In the genomic region with DNA sequence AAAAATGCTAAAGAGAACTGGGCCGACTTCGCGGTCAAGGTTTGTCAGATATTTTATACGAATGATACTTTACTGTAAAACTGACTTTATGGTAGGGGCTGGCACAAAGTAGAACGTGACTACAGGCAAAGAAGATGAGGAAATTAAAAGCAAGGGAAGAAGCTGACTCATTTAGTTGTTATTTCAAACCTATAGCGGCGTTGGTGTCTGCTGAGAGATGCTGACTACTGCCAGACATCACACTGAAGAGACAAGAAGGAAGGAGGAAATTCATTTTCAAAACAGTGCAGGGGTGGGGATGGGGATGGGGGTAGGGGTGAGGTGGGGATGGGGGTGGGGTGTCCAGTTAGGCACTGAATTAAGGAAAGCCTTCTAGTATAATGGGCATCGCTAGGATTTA, we compare ENCODE assay signal across 11 mouse cellular contexts. TPM values are rescaled to one million over a fixed set of nuclear protein-coding genes. Genes with fewer than 3 reads are reported as not detected.
DNase-seq lines count a peak whose midpoint lies in the region; ATAC-seq lines count a peak whose summit lies in the region.
"Had no signal": no experiment of that assay in that cellular context is flagged by ENCODE, and none has a peak within 500 bp of the region (broad histone marks: within the 10 kb centered on the region; RNA-seq: fewer than 3 reads in every experiment).

No protein-coding gene starts in this region.

- no peak overlapping the region for H3K9ac ChIP-seq in limb, embryonic 15.5 days
- no peak overlapping the region for H3K9ac ChIP-seq in stomach, embryonic 16.5 days (ENCODE audit: low read length)

- intact Hi-C loops in heart, postnatal 14 days (cut with DNase I) = loop anchor here (10.0 kb wide), 2 partner anchors 757 to 967 kb away; no protein-coding TSS in a partner anchor
- intact Hi-C loops in gastrocnemius, postnatal 14 days (cut with DNase I; ENCODE audit: low total_unique reads) = no loop called here

- no peaks in the 10 kb centered on the region for H3K36me3 ChIP-seq in heart, embryonic 10.5 days
- H3K36me3 ChIP-seq in limb, embryonic 15.5 days = no peaks in the 10 kb centered on the region
- H3K36me3 ChIP-seq in stomach, embryonic 16.5 days (ENCODE audit: control insufficient read depth, insufficient read depth, low read length) = no peaks in the 10 kb centered on the region

- H3K4me3 ChIP-seq in heart, embryonic 10.5 days = peak overlapping the region; percentile 80
- H3K4me3 ChIP-seq in limb, embryonic 15.5 days = no peak overlapping the region
- no peak overlapping the region for H3K4me3 ChIP-seq in stomach, embryonic 16.5 days (replicated peaks; ENCODE audit: low read length)

- peaks cover 25% of the 10 kb centered on the region for H3K4me1 ChIP-seq in heart, embryonic 10.5 days
- peaks cover 28% of the 10 kb centered on the region for H3K4me1 ChIP-seq in limb, embryonic 15.5 days
- H3K4me1 ChIP-seq in stomach, embryonic 16.5 days (ENCODE audit: control insufficient read depth, insufficient read depth, low read length) = peaks cover 18% of the 10 kb centered on the region; the same call in 1 of the 2 replicates

- no peak for DNase-seq in heart, embryonic 10.5 days (ENCODE audit: low spot score)
- no peak for DNase-seq in heart, postnatal 14 days
- DNase-seq in right cerebral cortex, adult 18-20 months = peak; percentile 32
- no peak for DNase-seq in right cerebral cortex, postnatal 14 days
- no peak for DNase-seq in cerebellum, postnatal 4 days (ENCODE audit: low spot score in 2 of 2)
- DNase-seq in gastrocnemius, postnatal 14 days = no peak
- DNase-seq: cerebellum, postnatal 10 days; gastrocnemius, postnatal 36 days; thymus, postnatal 4 days had no signal

- WGBS in heart, embryonic 10.5 days = 52% methylated on average over 8 of the region's 8 CpGs
- WGBS in limb, embryonic 15.5 days = 33% methylated on average over 8 of the region's 8 CpGs
- WGBS in stomach, embryonic 16.5 days = 63% methylated on average over 8 of the region's 8 CpGs

- no peak for ATAC-seq in limb, embryonic 15.5 days (ENCODE audit: insufficient number of reproducible peaks, low FRiP score, low TSS enrichment, low read depth)
- no peak for ATAC-seq in stomach, embryonic 16.5 days (ENCODE audit: insufficient read depth, low FRiP score)

- peaks cover 11% of the 10 kb centered on the region for H3K27me3 ChIP-seq in heart, embryonic 10.5 days (ENCODE audit: insufficient read depth, poor library complexity, severe bottlenecking)
- H3K27me3 ChIP-seq in limb, embryonic 15.5 days = peaks cover 22% of the 10 kb centered on the region
- peaks cover 7% of the 10 kb centered on the region for H3K27me3 ChIP-seq in stomach, embryonic 16.5 days (ENCODE audit: control insufficient read depth, insufficient read depth, low read length)

- peak overlapping the region; percentile 94 for H3K4me2 ChIP-seq in limb, embryonic 15.5 days
- peak overlapping the region; percentile 76 for H3K4me2 ChIP-seq in stomach, embryonic 16.5 days (ENCODE audit: low read depth, low read length)

- H3K27ac ChIP-seq in heart, embryonic 10.5 days = no peak overlapping the region
- H3K27ac ChIP-seq in limb, embryonic 15.5 days = no peak overlapping the region
- H3K27ac ChIP-seq in stomach, embryonic 16.5 days (ENCODE audit: low read length) = no peak overlapping the region

- no peaks in the 10 kb centered on the region for H3K9me3 ChIP-seq in heart, embryonic 10.5 days
- H3K9me3 ChIP-seq in limb, embryonic 15.5 days = no peaks in the 10 kb centered on the region
- no peaks in the 10 kb centered on the region for H3K9me3 ChIP-seq in stomach, embryonic 16.5 days (replicated peaks; ENCODE audit: control insufficient read depth, low read length)

RNA-seq across cellular contexts. Expression of gene Slit2, which starts 1.0 kb away (rescaled TPM):
- polyA plus RNA-seq in heart, embryonic 10.5 days (2016; fragmentation: Nextera tagmentation; extraction: Ambion mirVana) = 24.9 and 50.6 TPM in 2 replicates
- total RNA-seq in heart, postnatal 14 days (2021) = 1 to 10 TPM; 6.2 to 6.8 TPM
- 18.1 and 21.0 TPM in 2 replicates for polyA plus RNA-seq in limb, embryonic 15.5 days (2015; fragmentation: Nextera tagmentation; extraction: Ambion mirVana)
- 16.7 and 20.3 TPM in 2 replicates for polyA plus RNA-seq in stomach, embryonic 16.5 days (2015; fragmentation: Nextera tagmentation; extraction: Ambion mirVana)
- total RNA-seq in gastrocnemius, postnatal 14 days (2021) = 1 to 10 TPM; 2.2 to 2.6 TPM
